Mouse (Mus musculus) heart, embryonic 10.5 days (tissue): Measurements from ENCODE around the gene Slc17a2. TPM values are rescaled to one million over a fixed set of nuclear protein-coding genes. Genes with fewer than 3 reads are reported as not detected.
"Not testable (repeated sequence)": the region's sequence is repeated elsewhere in the genome, so short reads cannot be mapped to it uniquely, and the experiment has no call there.

ENCODE experiments used
- DNase-seq: peaks from one replicate; pipeline ENCODE4 v3.0.0-alpha.2; 2017; ENCODE audit warnings: low spot score
- H3K27ac ChIP-seq: fragments of 300-500 bp; sonication (generic); 2 replicates; pipeline ENCODE4 v1.5.1; 2016; ENCODE audit warnings: mild to moderate bottlenecking
- H3K27me3 ChIP-seq: fragments of 300-500 bp; sonication (generic); 2 replicates; pipeline ENCODE4 v1.6.1; 2016; ENCODE audit warnings: mild to moderate bottlenecking; ENCODE audit not compliant: poor library complexity, insufficient read depth, severe bottlenecking
- H3K36me3 ChIP-seq: fragments of 300-500 bp; sonication (generic); 2 replicates; pipeline ENCODE4 v1.6.1; 2016; ENCODE audit warnings: mild to moderate bottlenecking, moderate library complexity
- H3K4me1 ChIP-seq: fragments of 300-500 bp; sonication (generic); 2 replicates; pipeline ENCODE4 v1.6.1; 2016; ENCODE audit warnings: mild to moderate bottlenecking
- H3K4me3 ChIP-seq: fragments of 300-500 bp; sonication (generic); 2 replicates; pipeline ENCODE4 v1.5.1; 2016; ENCODE audit warnings: mild to moderate bottlenecking, moderate library complexity
- H3K9me3 ChIP-seq: fragments of 300-500 bp; sonication (generic); 2 replicates; pipeline ENCODE4 v1.6.1; 2016; ENCODE audit warnings: mild to moderate bottlenecking, moderate library complexity
- WGBS: fragments of 180-500 bp; shearing (Covaris S2); methylation state at CpG from one replicate; pipeline ENCODE4 v1.1.7; 2016; 5-methylcytosine and 5-hydroxymethylcytosine counted together
- polyA plus RNA-seq: library from polyadenylated mRNA; unstranded; fragments of >200 nt; fragmentation: Nextera tagmentation; extraction: Ambion mirVana; gene quantifications from 2 replicates; pipeline ENCODE4 v1.2.1, GENCODE M21; 2016

Gene Slc17a2
- polyA plus RNA-seq, 1 experiment from 2014 or later, result 0.09 TPM

- Histone ChIP-seq H3K9me3 (no peaks in the 10 kb centered on the region), H3K27me3 (no peaks in the 10 kb centered on the region), H3K36me3 (no peaks in the 10 kb centered on the region), H3K27ac (peak overlapping the region; percentile 88), H3K4me3 (peak overlapping the region; percentile 62), H3K4me1 (peaks cover 24% of the 10 kb centered on the region)
- 34% methylated on average over 12 of the region's 12 CpGs for WGBS
- no peak for DNase-seq
Measured at GRCm38 (mm10) chr13:23764324-23765171, 42.2 kb upstream of the Slc17a2 start.

DNA sequence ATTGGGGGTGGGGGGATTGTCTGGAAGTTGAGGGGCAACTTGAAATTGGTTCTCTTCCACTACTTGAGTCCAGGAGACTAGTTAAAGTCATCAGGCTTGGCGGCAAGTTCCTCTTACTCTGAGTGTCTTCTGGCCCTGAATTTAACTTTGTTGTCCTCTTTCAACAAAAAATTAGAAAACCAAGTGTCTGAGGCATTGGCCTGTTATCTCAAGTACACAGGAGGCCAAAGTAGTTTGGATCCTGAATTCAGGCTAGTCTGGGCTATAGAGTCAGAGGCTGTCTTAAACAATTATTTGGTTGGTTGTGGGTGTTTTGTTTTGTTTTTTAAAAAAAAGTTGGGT is 41.6 kb upstream of the Slc17a2 start:
- DNase-seq, result no peak
- Histone ChIP-seq H3K36me3 (no peaks in the 10 kb centered on the region), H3K9me3 (no peaks in the 10 kb centered on the region), H3K4me3 (no peak overlapping the region; the same call in 1 of the 2 replicates), H3K27ac (peak overlapping the region; percentile 47; the same call in 1 of the 2 replicates), H3K27me3 (no peaks in the 10 kb centered on the region), H3K4me1 (peaks cover 21% of the 10 kb centered on the region)
- 68% methylated on average over 1 of the region's 1 CpGs for WGBS

DNA sequence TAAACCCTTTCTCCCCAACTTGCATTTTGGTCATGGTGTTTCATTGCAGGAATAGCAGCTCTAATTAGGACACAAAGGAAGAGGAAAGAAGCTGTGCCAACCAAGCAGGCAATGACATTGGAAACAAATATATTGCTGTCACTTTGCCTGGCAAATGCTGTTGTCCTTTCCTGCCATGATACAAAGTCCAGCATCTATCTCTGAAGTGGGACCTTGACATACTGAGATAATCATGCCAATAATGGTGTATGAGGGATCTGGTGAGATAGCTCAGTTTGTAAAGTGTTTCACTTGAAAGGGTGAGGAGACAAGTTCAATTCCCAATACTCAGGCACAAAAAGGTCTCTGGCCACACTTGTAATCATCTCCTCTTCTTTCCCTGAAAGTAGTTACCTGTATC is 40.0 kb upstream of the Slc17a2 start:
- Histone ChIP-seq H3K4me1 (peaks cover 16% of the 10 kb centered on the region), H3K4me3 (no peak overlapping the region), H3K36me3 (no peaks in the 10 kb centered on the region), H3K27ac (no peak overlapping the region), H3K9me3 (no peaks in the 10 kb centered on the region), H3K27me3 (no peaks in the 10 kb centered on the region)
- no peak for DNase-seq

DNA sequence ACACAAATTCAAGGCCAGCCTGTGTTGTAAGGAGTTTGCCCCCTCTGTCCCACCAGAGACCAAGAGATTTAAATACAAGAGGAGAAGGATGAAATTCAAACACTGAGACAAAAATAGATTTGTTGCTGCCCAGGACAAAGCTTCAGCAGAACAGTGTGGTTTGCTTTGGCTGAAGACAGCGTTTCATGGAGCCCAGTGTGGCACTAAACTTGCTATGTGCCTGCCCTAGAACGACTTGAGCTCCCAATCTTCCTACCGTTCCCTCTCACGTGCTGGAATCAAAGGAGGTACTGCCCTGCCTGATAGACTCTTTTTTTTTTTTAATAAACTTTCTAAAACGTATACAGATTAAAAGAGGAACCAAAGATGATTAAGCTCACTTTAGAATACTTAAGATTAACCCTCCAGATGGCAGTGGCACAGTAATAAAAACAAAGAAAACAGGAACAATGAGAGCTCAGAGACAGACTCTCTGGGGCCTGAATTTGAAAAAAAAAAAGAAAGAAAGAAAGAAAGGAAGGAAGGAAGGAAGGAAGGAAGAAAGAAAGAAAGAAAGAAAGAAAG is 37.9 kb upstream of the Slc17a2 start:
- no peak overlapping the region for H3K27ac ChIP-seq
- H3K9me3 ChIP-seq, result no peaks in the 10 kb centered on the region
- DNase-seq, result no peak
- peaks cover 12% of the 10 kb centered on the region for H3K4me1 ChIP-seq
- H3K36me3 ChIP-seq, result no peaks in the 10 kb centered on the region
- H3K4me3 ChIP-seq, result no peak overlapping the region
- 47% methylated on average over 5 of the region's 5 CpGs for WGBS
- H3K27me3 ChIP-seq, result no peaks in the 10 kb centered on the region

DNA sequence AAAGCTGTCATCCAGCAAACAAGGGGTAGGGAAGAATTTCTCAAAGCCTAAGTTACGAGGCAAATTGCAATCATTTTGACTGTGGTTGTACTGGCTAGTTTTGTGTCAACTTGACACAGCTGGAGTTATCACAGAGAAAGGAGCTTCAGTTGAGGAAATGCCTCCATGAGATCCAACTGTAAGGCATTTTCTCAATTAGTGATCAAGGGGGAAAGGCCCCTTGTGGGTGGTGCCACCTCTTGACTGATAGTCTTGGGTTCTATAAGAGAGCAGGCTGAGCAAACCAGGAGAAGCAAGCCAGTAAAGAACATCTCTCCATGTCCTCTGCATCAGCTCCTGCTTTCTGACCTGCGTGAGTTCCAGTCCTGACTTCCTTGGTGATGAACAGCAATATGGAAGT is 37.2 kb upstream of the Slc17a2 start, which contains the start of gene Trim38:
Trim38 (plus strand) TSS at position 301 of the 400 bp plus-strand sequence.
- not testable (repeated sequence) for DNase-seq, H3K4me1 ChIP-seq, H3K9me3 ChIP-seq, H3K4me3 ChIP-seq, H3K27ac ChIP-seq, H3K36me3 ChIP-seq, H3K27me3 ChIP-seq
- WGBS, result 85% methylated on average over 2 of the region's 2 CpGs

DNA sequence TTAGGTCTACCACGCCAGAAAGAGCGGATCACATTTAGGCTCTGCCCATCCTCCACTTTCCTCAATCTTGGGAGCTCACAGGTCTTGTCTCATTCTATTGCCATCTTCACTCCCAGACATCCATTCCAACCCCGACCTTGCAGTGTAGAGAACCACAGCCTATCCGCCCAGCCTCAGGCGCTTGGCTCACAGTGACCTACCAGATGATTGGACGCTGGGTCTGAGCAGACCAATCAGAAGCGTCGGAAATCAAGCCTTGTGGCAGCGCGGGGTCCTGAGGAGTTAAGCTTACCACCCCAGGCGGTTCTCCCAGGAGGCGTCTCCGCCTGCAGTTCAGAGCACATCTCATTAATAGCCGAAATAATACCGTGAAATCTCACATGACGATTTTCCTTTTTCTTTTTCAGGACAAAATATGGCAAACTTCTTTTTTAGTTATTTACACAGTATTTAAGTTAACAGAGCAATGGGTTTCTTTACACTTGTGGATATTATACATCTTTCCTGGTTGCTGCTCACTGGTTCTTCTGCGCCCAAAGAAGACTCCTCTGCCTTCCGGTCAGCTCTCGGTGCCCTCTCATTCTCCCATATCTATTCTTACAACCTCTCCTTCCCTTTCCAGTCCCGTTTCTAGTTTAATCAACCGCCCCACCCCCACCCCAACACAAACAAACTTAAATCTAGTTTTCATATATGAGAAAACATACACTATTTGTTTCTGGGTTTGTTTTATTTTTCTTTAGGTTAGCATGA is 34.1 kb upstream of the Slc17a2 start:
- H3K4me3 ChIP-seq, result peak overlapping the region; percentile 47
- 12% methylated on average over 21 of the region's 21 CpGs for WGBS
- DNase-seq, result peak; percentile 93
- H3K27me3 ChIP-seq, result no peaks in the 10 kb centered on the region
- no peaks in the 10 kb centered on the region for H3K9me3 ChIP-seq
- no peaks in the 10 kb centered on the region for H3K36me3 ChIP-seq
- peak overlapping the region; percentile 67 for H3K27ac ChIP-seq
- peaks cover 7% of the 10 kb centered on the region; the same call in 1 of the 2 replicates for H3K4me1 ChIP-seq

- H3K27me3 ChIP-seq, result no peaks in the 10 kb centered on the region
- no peaks in the 10 kb centered on the region for H3K4me1 ChIP-seq
- no peak overlapping the region for H3K27ac ChIP-seq
- no peaks in the 10 kb centered on the region for H3K9me3 ChIP-seq
- H3K4me3 ChIP-seq, result no peak overlapping the region
- 91% methylated on average over 7 of the region's 7 CpGs for WGBS
- H3K36me3 ChIP-seq, result no peaks in the 10 kb centered on the region
- no peak for DNase-seq
Measured at GRCm38 (mm10) chr13:23778339-23778738, 28.5 kb upstream of the Slc17a2 start.

- 57% methylated on average over 4 of the region's 4 CpGs for WGBS
- no peaks in the 10 kb centered on the region for H3K4me1 ChIP-seq
- no peaks in the 10 kb centered on the region for H3K36me3 ChIP-seq
- no peak overlapping the region for H3K4me3 ChIP-seq
- no peak for DNase-seq
- H3K27me3 ChIP-seq, result no peaks in the 10 kb centered on the region
- H3K27ac ChIP-seq, result no peak overlapping the region
- no peaks in the 10 kb centered on the region for H3K9me3 ChIP-seq
Measured at GRCm38 (mm10) chr13:23779025-23779424, 27.8 kb upstream of the Slc17a2 start.

- Histone ChIP-seq H3K27me3 (no peaks in the 10 kb centered on the region), H3K4me1 (no peaks in the 10 kb centered on the region), H3K9me3 (no peaks in the 10 kb centered on the region), H3K27ac (no peak overlapping the region), H3K36me3 (no peaks in the 10 kb centered on the region), H3K4me3 (no peak overlapping the region)
- 36% methylated on average over 2 of the region's 2 CpGs for WGBS
- no peak for DNase-seq
Measured at GRCm38 (mm10) chr13:23792520-23792919, 14.3 kb upstream of the Slc17a2 start.

DNA sequence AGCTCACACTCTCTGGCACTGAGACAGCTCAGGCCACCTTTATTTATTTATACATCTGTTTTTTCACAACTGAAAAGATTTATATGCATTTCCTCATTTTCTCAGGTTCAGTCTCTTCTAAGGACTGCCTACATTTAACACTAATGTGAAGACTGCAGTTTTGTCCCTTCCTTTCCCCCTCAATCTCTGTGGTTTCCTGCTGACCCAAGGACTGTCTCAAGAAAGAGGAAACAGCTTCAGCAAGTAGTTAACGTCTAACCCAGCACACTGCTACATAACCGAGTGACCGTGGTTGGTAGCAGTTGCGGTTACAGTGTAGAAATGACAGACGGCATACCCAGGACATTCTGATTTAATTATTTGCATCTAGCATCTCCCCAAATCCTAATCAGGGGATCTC is 7.4 kb upstream of the Slc17a2 start:
- H3K36me3 ChIP-seq, result no peaks in the 10 kb centered on the region
- H3K9me3 ChIP-seq, result no peaks in the 10 kb centered on the region
- H3K27me3 ChIP-seq, result no peaks in the 10 kb centered on the region
- WGBS, result 70% methylated on average over 5 of the region's 5 CpGs
- H3K27ac ChIP-seq, result no peak overlapping the region
- H3K4me3 ChIP-seq, result no peak overlapping the region
- 0 out of 2 replicates have a peak, but pooled peaks cover 4% of the 10 kb centered on the region for H3K4me1 ChIP-seq
- DNase-seq, result no peak

DNA sequence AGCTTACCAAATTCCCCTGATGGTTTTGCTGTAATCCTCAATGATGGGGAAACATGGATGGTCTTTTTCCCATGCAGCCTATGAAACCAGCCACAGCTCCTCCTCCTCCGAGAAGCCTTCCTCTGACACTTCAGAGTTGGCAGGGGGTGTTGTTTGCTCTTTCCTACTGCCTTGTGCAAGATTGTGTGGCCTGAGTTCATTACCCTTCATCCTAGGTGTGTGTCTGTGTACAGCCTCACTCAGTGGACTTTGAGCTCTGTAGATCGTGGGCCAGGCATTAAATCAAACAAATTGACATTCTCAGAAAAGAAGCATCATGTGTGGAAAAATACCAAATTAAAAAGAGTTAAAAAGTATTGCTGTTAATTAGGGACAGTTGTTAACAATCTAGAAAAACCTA is 2.3 kb upstream of the Slc17a2 start:
- no peak for DNase-seq
- WGBS, result 82% methylated on average over 2 of the region's 2 CpGs
- no peaks in the 10 kb centered on the region for H3K27me3 ChIP-seq

GRCm38 (mm10) chr13:23816148-23816547 is 9.4 kb downstream of the Slc17a2 start:
- H3K4me3 ChIP-seq, result no peak overlapping the region
- 63% methylated on average over 2 of the region's 2 CpGs for WGBS
- no peaks in the 10 kb centered on the region for H3K36me3 ChIP-seq
- no peak for DNase-seq
- H3K4me1 ChIP-seq, result peaks cover 3% of the 10 kb centered on the region
- H3K27ac ChIP-seq, result no peak overlapping the region
- H3K9me3 ChIP-seq, result no peaks in the 10 kb centered on the region
- H3K27me3 ChIP-seq, result no peaks in the 10 kb centered on the region

More for the DNA sequence above, 2.3 kb upstream of the Slc17a2 start:
- Histone ChIP-seq H3K36me3 (no peaks in the 10 kb centered on the region), H3K27ac (no peak overlapping the region), H3K9me3 (no peaks in the 10 kb centered on the region), H3K4me3 (no peak overlapping the region), H3K4me1 (0 out of 2 replicates have a peak, but pooled peaks cover 4% of the 10 kb centered on the region)
